Mouse (Mus musculus) olfactory bulb, adult 2 months (tissue): Measurements from ENCODE around the gene Sae1. TPM values are rescaled to one million over a fixed set of nuclear protein-coding genes. Genes with fewer than 3 reads are reported as not detected.

Experiments used
- H3K27ac ChIP-seq: fragments of 200-500 bp; 2 replicates; pipeline ENCODE4 v1.5.1; 2012; ENCODE audit warnings: low read depth, low read length; ENCODE audit not compliant: insufficient read depth
- H3K4me1 ChIP-seq: fragments of 200-500 bp; 2 replicates; pipeline ENCODE4 v1.6.1; 2012; ENCODE audit warnings: low read length; ENCODE audit not compliant: control insufficient read depth, insufficient read depth
- H3K4me3 ChIP-seq: fragments of 200-500 bp; 2 replicates; pipeline ENCODE4 v1.5.1; 2012; ENCODE audit warnings: mild to moderate bottlenecking, low read depth, low read length, moderate library complexity; ENCODE audit not compliant: insufficient read depth
- CTCF ChIP-seq: fragments of 200-500 bp; IDR thresholded peaks from 2 replicates; pipeline ENCODE4 v1.5.1; 2012; ENCODE audit warnings: low read depth, mild to moderate bottlenecking, low read length, moderate library complexity; ENCODE audit not compliant: insufficient read depth
- POLR2A ChIP-seq: fragments of 200-500 bp; IDR thresholded peaks from 2 replicates; pipeline ENCODE4 v1.6.1; 2012; ENCODE audit warnings: mild to moderate bottlenecking, low read depth, low read length, moderate library complexity; ENCODE audit not compliant: insufficient read depth
- WGBS: fragments of 180-500 bp; shearing (Covaris S2); methylation state at CpG from one replicate; pipeline ENCODE4 v1.1.7; 2018; 5-methylcytosine and 5-hydroxymethylcytosine counted together
- polyA plus RNA-seq: library from polyadenylated mRNA; stranded (reverse); fragments of >200 nt; gene quantifications from 2 replicates; pipeline ENCODE4 v1.2.4, GENCODE M21; 2012; ENCODE audit warnings: low replicate concordance; ENCODE audit not compliant: missing spikeins, insufficient read depth, insufficient read length

Gene Sae1
- polyA plus RNA-seq, result not detected in 2 replicates

DNA sequence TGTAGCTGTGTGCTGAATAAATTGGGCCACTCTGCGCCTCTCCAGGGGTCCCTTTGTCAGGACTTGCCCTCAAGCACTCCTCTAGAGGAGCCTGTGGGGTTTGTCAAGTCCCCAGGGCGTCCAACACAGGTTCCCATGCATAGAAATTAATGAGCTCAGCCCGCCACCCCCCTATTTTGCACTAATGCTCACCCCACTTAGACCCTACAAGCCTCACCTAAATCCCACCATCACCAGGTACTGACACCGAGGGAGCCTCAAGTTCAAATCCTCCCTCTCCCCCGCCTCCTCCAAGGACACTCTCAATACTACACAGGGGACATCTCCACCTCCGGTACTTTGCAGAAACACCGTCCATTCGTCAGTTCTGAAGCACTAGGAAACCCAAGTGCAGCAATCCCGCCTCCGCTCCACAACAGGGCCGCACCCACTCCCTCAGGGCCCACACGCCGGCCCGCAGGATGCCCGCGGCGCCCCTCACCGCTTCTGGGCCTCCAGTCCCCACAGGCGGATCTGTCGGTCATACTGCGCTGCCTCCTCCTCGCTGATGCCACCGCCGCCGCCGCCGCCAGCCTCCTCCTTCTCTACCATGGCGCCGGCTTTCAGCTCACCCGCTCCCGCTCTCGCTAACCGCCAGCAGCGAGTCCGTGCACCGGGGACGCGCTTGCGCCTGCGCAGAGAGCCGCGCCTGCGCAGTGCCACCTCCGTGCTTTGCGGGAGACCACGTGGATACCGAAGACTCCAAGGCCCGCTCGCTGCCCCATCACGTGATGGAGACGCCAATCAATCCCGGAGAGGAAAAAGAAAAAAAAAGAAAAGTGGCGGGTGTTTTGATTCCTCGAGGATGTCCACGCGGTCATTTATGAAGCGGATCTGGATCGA lies at the start of gene Sae1:
TSS of gene Sae1 (minus strand) at position 647 of the 882 bp plus-strand sequence.
- Histone ChIP-seq H3K4me1 (peaks cover 3% of the 10 kb centered on the region), H3K4me3 (peak within 1 kb of the TSS; percentile 68), H3K27ac (peak within 1 kb of the TSS; percentile 4; the same call in 1 of the 2 replicates)
- peak; percentile 81 for TF ChIP-seq POLR2A
- no peak for TF ChIP-seq CTCF
- WGBS, result under 1% methylated on average over 58 of the region's 58 CpGs

DNA sequence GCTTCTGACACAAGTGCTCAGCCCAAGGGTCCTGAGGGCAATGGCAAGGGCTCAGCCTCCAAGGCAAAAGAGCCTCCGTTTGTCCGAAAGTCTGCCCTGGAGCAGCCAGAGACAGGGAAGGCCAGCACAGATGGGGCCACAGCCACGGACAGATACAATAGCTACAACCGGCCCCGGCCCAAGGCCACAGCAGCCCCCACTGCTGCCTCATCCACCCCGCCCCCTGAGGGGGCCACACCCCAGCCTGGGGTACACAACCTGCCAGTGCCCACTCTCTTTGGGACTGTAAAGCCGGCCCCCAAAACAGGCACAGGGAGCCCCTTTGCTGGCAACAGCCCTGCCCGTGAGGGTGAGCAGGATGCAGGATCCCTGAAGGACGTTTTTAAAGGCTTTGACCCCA lies 47.5 kb upstream of the Sae1 start:
- no peak for TF ChIP-seq POLR2A
- no peak for TF ChIP-seq CTCF
- WGBS, result 87% methylated on average over 9 of the region's 9 CpGs
- Histone ChIP-seq H3K27ac (no peak overlapping the region), H3K4me1 (no peaks in the 10 kb centered on the region), H3K4me3 (no peak overlapping the region)

DNA sequence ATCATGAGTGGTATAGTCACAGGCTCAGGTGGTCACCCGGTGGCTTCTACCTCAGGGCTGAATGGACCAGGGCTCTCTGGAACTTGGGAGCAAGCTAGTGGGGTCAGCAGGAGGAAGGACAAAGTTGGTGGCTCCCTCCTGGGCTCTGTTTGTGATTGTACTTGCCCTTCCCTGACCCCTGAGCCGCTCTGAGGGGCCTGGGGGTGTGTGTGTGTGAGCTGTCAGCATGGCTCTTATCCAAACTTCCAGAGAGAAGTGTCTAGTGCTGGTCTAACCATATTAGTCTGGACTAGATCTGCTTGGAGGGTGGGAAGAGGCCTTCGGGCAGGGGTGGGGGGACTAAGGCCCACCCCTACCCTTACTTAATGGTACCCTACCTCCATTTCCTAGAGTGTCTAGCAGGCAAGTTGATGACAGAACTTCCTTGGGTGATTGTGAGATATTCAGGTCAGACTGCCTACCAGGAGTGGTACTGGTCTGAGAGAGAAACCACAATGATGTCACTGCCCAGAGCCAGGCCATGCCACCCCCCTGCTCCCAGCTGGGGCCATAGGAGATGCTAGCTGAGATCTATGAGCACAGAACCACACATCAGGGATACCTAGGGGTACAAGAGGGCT lies 45.9 kb upstream of the Sae1 start:
- Histone ChIP-seq H3K4me3 (no peak overlapping the region), H3K4me1 (no peaks in the 10 kb centered on the region), H3K27ac (no peak overlapping the region)
- no peak for TF ChIP-seq CTCF
- TF ChIP-seq POLR2A, result no peak
- 84% methylated on average over 3 of the region's 3 CpGs for WGBS

DNA sequence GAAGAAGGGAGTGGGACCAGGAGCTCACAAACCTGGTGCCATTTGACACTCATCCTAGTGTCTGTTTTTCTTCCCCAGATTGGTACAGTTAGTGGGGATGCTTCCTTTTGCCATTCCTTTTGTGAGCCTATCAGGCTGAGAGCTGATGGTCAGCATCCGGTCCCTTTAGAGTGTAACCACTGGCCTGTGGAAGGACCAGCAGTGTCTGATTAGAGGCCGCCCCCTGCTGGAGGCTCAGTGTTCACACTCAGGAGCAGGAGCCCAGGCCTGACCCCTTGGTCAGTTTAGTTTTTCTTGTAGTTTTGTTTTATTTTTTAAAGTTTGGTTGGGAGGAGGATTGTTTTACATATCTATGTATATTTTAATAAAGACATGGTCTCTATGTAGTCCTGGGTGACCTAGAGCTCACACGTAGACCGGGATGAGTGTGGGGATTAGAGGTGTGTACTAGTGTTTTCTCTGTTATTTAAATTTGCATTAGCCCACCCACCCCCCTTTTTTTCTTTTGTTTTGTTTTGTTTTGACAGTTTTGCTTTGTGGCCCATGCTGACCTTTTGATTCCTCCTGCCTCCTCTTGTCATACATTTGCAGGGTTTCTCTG lies 38.6 kb upstream of the Sae1 start:
- 58% methylated on average over 4 of the region's 4 CpGs for WGBS
- no peak overlapping the region for H3K27ac ChIP-seq
- H3K4me1 ChIP-seq, result no peaks in the 10 kb centered on the region
- no peak overlapping the region for H3K4me3 ChIP-seq
- TF ChIP-seq CTCF (peak; percentile 60; the same call in 1 of the 2 replicates), POLR2A (no peak)

DNA sequence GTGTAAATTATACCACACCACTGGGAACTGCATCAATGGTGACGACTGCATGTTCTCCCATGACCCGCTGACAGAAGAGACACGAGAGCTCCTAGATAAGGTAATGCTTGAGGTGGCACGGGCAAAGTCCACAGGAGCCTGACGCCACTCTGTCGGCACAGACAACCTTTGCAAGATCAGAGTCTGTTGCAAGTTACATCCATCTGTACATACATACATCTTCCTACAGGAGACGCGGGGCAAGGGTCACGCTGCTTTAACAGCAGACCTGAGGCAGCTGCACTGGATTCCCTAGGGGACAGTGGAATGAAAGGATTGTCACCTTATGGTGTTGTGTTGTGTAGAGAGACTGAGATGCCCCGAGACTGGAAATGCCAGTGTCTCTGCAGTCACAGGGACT lies 38.1 kb upstream of the Sae1 start:
- 89% methylated on average over 10 of the region's 10 CpGs for WGBS
- no peaks in the 10 kb centered on the region for H3K4me1 ChIP-seq
- TF ChIP-seq POLR2A, result no peak
- TF ChIP-seq CTCF, result no peak
- H3K27ac ChIP-seq, result no peak overlapping the region
- H3K4me3 ChIP-seq, result no peak overlapping the region

DNA sequence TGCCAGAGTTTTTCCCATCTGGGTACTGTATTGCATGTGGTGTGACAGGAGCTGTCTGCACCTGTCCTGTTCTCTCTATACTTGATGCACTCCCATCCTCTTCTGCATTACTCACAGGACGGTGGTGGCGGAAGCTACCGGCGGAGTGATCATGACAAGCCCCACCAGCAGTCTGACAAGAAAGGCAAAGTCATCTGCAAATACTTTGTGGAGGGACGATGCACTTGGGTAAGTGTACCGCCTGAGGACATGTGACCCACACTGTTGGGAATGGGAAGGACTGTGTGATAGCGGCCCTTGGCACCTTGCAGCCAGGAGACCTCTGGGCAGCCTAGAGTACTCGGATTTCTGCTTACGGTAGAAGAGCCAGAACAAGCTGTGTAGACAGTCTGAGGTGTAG lies 36.1 kb upstream of the Sae1 start:
- Histone ChIP-seq H3K27ac (no peak overlapping the region), H3K4me1 (no peaks in the 10 kb centered on the region), H3K4me3 (no peak overlapping the region)
- 86% methylated on average over 9 of the region's 9 CpGs for WGBS
- no peak for TF ChIP-seq CTCF
- no peak for TF ChIP-seq POLR2A

DNA sequence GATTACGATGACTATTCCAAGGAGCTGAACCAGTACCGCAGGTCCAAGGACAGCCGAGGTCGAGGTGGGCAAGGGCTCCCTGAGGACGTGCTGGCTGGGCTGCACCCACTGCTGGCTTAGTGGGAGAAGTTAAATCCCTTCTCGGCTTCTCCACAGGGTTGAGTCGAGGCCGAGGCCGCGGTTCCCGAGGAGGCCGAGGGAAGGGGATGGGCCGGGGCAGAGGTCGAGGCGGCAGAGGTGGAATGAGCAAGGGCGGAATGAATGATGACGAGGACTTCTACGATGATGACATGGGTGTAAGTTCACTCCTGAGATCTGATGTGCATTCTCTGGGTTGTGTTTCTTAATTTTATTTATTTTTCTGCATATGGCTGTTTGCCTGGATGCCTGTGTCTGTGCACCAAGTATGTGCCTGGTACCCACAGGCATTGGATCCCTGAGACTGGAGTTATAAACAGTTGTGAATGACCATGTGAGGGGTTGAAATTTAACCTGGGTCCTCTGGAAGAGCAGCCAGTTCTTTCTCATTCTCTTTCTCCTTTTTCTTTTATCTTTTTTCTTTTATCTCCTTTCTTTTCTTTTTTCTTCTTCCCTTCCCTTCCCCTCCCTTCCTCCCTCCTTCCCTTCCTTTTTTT lies 34.7 kb upstream of the Sae1 start:
- H3K4me3 ChIP-seq, result no peak overlapping the region
- H3K27ac ChIP-seq, result no peak overlapping the region
- TF ChIP-seq CTCF (no peak), POLR2A (no peak)
- 91% methylated on average over 18 of the region's 18 CpGs for WGBS
- no peaks in the 10 kb centered on the region for H3K4me1 ChIP-seq

DNA sequence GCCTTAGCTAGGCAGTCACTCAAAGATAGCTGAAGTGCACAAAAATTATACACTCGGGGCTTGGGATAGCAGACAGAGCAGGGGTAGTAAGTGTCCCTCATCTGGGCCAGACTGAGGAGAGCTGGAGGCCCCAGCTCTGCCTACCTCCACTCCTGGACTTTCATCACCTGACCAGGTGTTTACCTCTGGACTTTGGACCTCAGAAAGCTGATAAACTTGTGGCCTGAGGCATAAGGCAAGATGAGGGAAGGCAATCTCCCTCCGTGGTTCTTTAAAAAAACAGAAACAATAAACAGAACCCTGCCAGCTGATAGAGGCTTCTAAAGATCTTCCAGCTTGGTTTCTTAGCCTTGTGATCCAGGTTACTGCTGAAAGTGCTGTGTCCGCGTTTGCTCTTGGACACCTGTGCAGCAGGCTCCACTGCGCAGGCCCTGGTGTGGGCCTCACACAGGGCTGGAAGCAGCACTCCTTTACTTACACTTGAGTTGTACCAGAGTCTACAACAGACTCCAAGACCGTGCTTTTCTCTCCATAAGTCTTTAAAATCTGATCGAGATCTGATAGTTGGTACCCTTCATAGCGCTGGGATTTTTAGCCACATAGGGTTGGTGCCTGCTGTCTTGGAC lies 33.0 kb upstream of the Sae1 start:
- WGBS, result 95% methylated on average over 8 of the region's 8 CpGs
- H3K4me1 ChIP-seq, result peaks cover 4% of the 10 kb centered on the region
- H3K4me3 ChIP-seq, result no peak overlapping the region
- TF ChIP-seq POLR2A (no peak), CTCF (no peak)
- H3K27ac ChIP-seq, result no peak overlapping the region

DNA sequence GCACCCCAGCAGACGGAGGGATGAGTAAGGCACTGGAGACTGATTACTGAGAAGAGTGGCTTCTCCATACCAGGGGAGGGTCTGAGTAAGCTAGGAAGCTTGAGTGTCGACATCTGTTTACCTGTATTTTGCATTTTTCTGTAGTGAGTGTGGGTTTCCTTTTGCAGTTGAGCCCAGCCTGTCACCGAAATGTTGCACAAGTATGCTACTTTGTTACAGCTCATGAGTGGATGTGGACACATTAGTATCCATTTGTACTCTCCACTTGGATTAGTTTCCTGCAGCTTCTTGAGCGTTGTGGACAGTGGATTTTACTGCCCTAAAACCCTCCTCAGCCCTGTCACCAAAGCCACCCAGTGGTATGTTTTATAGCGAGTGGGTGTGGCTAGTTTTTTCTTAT lies 31.1 kb upstream of the Sae1 start:
- peaks cover 4% of the 10 kb centered on the region for H3K4me1 ChIP-seq
- WGBS, result 88% methylated on average over 5 of the region's 5 CpGs
- no peak overlapping the region for H3K4me3 ChIP-seq
- H3K27ac ChIP-seq, result no peak overlapping the region
- TF ChIP-seq CTCF (no peak), POLR2A (no peak)
